Comparison of ENCODE assay signal across 14 mouse cellular contexts in the genomic region with DNA sequence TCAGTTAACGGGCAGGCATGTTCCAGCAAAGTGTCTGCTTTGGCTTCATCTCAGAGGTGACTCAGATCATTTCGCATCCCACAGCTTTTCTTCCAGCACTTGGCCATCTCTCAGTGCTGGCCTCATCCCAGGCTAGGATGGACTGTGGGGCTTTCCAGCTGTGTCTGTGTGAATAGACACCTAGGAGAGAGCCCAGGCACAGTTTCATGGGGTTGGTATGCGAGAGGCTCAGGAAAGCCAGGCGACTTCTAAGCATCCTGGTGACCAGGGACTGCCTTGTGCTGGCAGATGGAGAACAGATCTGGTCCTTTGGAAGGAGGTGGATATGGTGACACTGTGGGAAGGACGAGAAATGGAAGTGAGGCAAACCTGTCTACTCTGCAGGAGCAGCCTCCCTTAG.
A peak's percentile ranks its signal among the peaks of the same experiment; 100 is the strongest.
DNase-seq lines count a peak whose midpoint lies in the region; ATAC-seq lines count a peak whose summit lies in the region.
"Had no signal": no experiment of that assay in that cellular context is flagged by ENCODE, and none has a peak within 500 bp of the region (broad histone marks: within the 10 kb centered on the region; RNA-seq: fewer than 3 reads in every experiment).

No protein-coding gene starts in this region.

- no peaks in the 10 kb centered on the region for H3K27me3 ChIP-seq in midbrain, embryonic 15.5 days (replicated peaks)
- H3K27me3 ChIP-seq: limb, embryonic 15.5 days; lung, embryonic 15.5 days; stomach, embryonic 15.5 days had no signal

- H3K9me3 ChIP-seq in midbrain, embryonic 15.5 days: no peaks in the 10 kb centered on the region
- H3K9me3 ChIP-seq: limb, embryonic 15.5 days; lung, embryonic 15.5 days; stomach, embryonic 15.5 days had no signal

- 80% methylated on average over 5 of the region's 5 CpGs for WGBS in midbrain, embryonic 15.5 days

- ATAC-seq in midbrain, embryonic 15.5 days (replicated peaks): no peak
- ATAC-seq: intestine, postnatal 0 days had no signal

- no peaks in the 10 kb centered on the region for H3K4me1 ChIP-seq in midbrain, embryonic 15.5 days
- H3K4me1 ChIP-seq: lung, embryonic 15.5 days; stomach, embryonic 15.5 days had no signal

- no peak overlapping the region for H3K9ac ChIP-seq in midbrain, embryonic 15.5 days
- H3K9ac ChIP-seq: limb, embryonic 15.5 days; lung, embryonic 15.5 days; stomach, embryonic 15.5 days had no signal

- peak; percentile 8 for DNase-seq in ovary, postnatal 14 days (ENCODE audit: low spot score)
- DNase-seq in ovary, postnatal 10 days (ENCODE audit: low spot score): no peak
- DNase-seq in cerebellum, adult 18-20 months: peak; percentile 19 to 43
- DNase-seq in cerebellum, postnatal 36 days: peak; percentile 21 to 50
- DNase-seq in heart, postnatal 25 days (ENCODE audit: low spot score): peak; percentile 16
- DNase-seq in embryo, embryonic 10 days (ENCODE audit: low spot score): no peak
- DNase-seq in left cerebral cortex, postnatal 25 days (ENCODE audit: low spot score in 2 of 2): no peak
- DNase-seq: adrenal gland, postnatal 25 days; kidney, postnatal 25 days had no signal

- H3K27ac ChIP-seq in midbrain, embryonic 15.5 days: no peak overlapping the region
- H3K27ac ChIP-seq: limb, embryonic 15.5 days; lung, embryonic 15.5 days; stomach, embryonic 15.5 days had no signal

- no peak overlapping the region for H3K4me3 ChIP-seq in midbrain, embryonic 15.5 days
- H3K4me3 ChIP-seq: limb, embryonic 15.5 days; lung, embryonic 15.5 days; stomach, embryonic 15.5 days had no signal

- H3K36me3 ChIP-seq in midbrain, embryonic 15.5 days (replicated peaks): no peaks in the 10 kb centered on the region
- H3K36me3 ChIP-seq: limb, embryonic 15.5 days; lung, embryonic 15.5 days; stomach, embryonic 15.5 days had no signal

- no peak overlapping the region for H3K4me2 ChIP-seq in midbrain, embryonic 15.5 days
- H3K4me2 ChIP-seq: limb, embryonic 15.5 days; lung, embryonic 15.5 days; stomach, embryonic 15.5 days had no signal

- intact Hi-C loops in heart, postnatal 25 days (cut with DNase I): no loop called here
- intact Hi-C loops in left cerebral cortex, postnatal 25 days (cut with DNase I): no loop called here

Comparison
In these comparisons a context has a peak if more than half of its experiments do, and no peak if none do; other contexts are left out.
1. DNase-seq: peak in ovary, postnatal 14 days (single experiment), cerebellum, adult 18-20 months (2 of 2), cerebellum, postnatal 36 days (2 of 2) and heart, postnatal 25 days (single experiment); none in ovary, postnatal 10 days (single experiment), embryo, embryonic 10 days (single experiment) and left cerebral cortex, postnatal 25 days (0 of 2).